Mouse (Mus musculus): ENCODE results near the gene Arhgef3.

- TF ChIP-seq POLR2A (IDR thresholded peaks at IDR 0.05; ENCODE audit: insufficient read depth, low read length), result no peak
- no peak for TF ChIP-seq EP300 (IDR thresholded peaks at IDR 0.05; ENCODE audit: insufficient read depth, low read depth, low read length)
- no peak for TF ChIP-seq CTCF (IDR thresholded peaks at IDR 0.05; ENCODE audit: low read depth, low read length)
Measured at GRCm38 (mm10) chr14:27391776-27392308, 277.1 kb downstream of the Arhgef3 start.
